Mouse (Mus musculus) left cerebral cortex, adult 18-20 months (tissue): ENCODE measurements at regions not wholly inside any gene's neighbourhood (a gene's known extent, or its start where the extent isn't known, plus 50 kb on each side); places are given as distances from the start of the nearest gene placed in this dataset.

ENCODE experiments used
- DNase-seq, 2 experiments: peaks; one replicate each; pipeline ENCODE4 v3.0.0; 2021 to 2022; ENCODE audit warnings: low spot score in 2 of 2, mixed read lengths in 1 of 2

DNA sequence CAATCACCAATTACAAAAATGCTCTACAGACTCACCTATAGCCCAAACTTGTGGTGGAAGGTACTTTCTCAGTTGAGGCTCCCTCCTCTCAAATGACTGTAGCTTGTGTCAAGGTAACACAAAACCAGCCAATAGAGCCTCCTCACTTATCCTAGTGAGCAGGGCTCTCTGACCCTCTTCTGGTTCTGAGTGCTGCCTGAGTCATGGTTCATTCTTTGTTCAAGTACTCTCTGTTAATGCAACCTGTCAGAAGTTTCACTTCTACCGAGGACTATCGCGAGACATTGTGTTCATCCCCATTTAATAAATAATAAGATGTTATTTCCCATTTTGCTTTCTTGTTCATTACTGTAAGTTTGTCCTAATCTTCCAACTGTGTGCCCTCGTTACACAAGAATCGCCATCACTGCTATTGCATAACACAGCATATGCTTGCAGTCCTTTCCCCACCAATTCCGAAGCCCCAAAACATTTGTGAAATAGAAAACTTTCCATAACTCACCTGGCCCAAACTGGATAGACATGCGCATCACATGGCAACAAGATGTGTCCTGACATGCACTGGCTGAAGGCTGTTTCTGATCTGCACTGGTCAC, 59.6 kb upstream of the Nabp1 start:
- DNase-seq = no peak

GRCm38 (mm10) chr1:51536076-51536475, 57.9 kb upstream of the Nabp1 start:
- no peak for DNase-seq

GRCm38 (mm10) chr1:51535414-51535813, 57.2 kb upstream of the Nabp1 start:
- DNase-seq = no peak

- no peak for DNase-seq
These were observed 53.1 kb upstream of the Nabp1 start for GRCm38 (mm10) chr1:51531360-51531759.

DNA sequence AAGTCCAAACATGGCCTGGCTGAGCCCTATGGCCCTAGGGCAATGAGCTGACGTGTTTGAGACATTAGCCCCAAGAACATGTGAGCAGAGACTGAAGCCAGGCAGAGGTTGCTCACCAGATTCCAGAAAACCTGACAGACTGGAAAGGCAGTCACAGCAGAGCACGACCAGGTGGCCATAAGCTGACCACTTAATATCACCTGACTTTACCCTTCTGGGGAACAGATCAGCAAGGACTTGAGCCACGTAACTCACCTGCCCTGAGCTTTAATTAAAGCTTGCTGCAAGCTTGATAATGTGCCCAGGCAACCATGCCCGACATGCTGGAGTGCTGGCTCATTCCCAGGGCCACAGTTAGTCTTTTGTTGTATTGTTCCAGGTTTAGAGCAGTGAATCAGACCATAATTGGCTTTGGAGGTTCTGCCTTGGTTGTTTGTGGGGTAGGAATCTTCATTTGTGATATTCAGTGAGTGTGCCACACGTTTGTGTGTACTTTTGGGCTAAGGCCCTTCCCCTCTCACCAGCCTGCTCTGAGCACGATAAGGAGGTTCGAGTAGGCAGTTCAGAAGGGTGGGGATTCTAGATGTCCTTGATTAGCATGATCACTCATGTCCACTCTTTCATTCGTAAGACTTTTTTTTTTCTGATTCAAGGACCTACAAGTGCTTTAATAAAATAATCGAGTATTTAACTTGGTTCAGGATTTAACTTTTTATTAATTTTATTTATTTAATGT, 52.1 kb upstream of the Nabp1 start:
- no peak for DNase-seq

DNA sequence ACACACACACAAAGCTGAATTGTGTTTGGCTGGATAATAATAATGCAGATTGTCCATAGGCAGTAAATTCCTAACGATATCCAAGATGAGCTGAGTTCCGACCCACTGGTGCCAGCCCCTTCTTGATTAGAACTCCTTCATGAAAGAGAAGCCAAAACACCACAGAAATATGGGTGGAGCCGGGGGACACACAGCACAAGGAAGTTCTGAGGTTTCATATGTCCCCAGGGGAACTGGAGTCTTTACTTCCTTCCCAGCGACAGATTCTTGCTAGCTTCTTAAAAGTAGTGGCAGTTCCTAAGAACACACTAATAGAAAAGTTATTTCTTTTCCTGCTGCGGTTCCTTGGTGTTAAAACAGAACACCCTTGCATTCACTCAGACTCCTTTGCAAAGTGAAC, 51.4 kb upstream of the Nabp1 start:
- no peak for DNase-seq

DNA sequence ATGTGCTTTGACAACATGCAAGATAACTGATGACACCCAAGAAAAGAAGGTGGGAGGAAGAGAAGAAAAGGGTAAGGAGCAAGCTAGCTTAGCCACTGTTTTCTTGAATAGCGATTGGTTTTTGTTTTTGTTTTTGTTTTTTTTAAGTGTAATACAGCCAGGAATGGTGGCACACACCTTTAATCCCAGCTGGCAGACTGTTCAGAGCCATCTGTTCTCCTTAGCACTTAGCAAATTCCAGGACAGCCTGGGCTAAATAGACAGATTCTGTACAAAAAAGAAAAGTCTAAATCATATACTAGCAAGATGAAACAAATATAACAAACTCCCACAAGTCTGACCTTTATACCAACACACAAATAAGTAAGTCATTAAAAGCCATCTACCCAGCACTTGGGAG, 50.4 kb upstream of the Nabp1 start:
- DNase-seq = no peak
